Mouse (Mus musculus): ENCODE measurements around the gene Gabrb1.

GRCm38 (mm10) chr5:72183929-72184328, 526.0 kb downstream of the Gabrb1 start:
- TF ChIP-seq EP300 (IDR thresholded peaks at IDR 0.05; ENCODE audit: insufficient read depth, low read depth, low read length) (no peak), POLR2A (IDR thresholded peaks at IDR 0.05; ENCODE audit: insufficient read depth, low read length) (no peak)
